Mouse (Mus musculus): ENCODE measurements around the gene A930004D18Rik.

DNA sequence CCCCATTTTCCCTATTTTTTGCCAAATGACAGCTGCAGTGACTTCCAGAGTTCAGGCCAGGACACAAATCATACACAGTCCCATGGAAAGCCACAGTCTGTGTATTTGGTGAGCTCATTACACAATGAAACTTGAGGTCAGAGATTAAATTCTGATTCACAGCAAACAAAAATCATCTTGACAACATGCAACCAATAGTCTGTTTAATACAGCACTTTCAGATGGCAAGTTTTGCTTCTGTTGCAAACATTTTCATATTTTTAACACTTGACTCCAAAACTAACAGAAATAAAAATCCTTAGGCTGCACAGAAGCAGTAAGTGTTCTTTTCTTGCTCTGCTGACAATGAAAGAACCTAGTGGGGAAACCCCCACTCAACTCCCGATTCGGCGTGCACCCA is 52.8 kb downstream of the A930004D18Rik start:
- no peak for TF ChIP-seq POLR2A (IDR thresholded peaks at IDR 0.05; ENCODE audit: control insufficient read depth in 1 of 2, insufficient read depth in 1 of 2, low read depth in 1 of 2, low read length in 2 of 2, poor library complexity in 1 of 2)
- TF ChIP-seq POLR2AphosphoS2 (IDR thresholded peaks at IDR 0.05; ENCODE audit: low read length): no peak
